Mouse (Mus musculus) lung, postnatal 36 days (tissue): ENCODE data around the gene Mfsd13b.
"Not testable (repeated sequence)": the region's sequence is repeated elsewhere in the genome, so short reads cannot be mapped to it uniquely, and the experiment has no call there.

ENCODE experiments used
- DNase-seq: peaks from one replicate; pipeline ENCODE4 v3.0.0; 2022; ENCODE audit warnings: mixed read lengths

Gene Mfsd13b

GRCm38 (mm10) chr7:120999021-120999530, 16.8 kb downstream of the Mfsd13b start:
- no peak for DNase-seq

- DNase-seq = no peak
Measured at GRCm38 (mm10) chr7:121000065-121000822, 17.9 kb downstream of the Mfsd13b start.

- no peak for DNase-seq
Measured at GRCm38 (mm10) chr7:121001879-121002278, 19.6 kb downstream of the Mfsd13b start.

- DNase-seq = no peak
Measured at GRCm38 (mm10) chr7:121002407-121002928, 20.2 kb downstream of the Mfsd13b start.

GRCm38 (mm10) chr7:121003793-121004418, 21.6 kb downstream of the Mfsd13b start:
- DNase-seq = peak; percentile 15

- no peak for DNase-seq
Measured at GRCm38 (mm10) chr7:121011794-121012689, 29.7 kb downstream of the Mfsd13b start.

GRCm38 (mm10) chr7:121014486-121014885, 32.2 kb downstream of the Mfsd13b start:
- DNase-seq = peak; percentile 6

- no peak for DNase-seq
Measured at GRCm38 (mm10) chr7:121018778-121019177, 36.5 kb downstream of the Mfsd13b start.

GRCm38 (mm10) chr7:121020277-121020676, 38.0 kb downstream of the Mfsd13b start:
- peak; percentile 34 for DNase-seq

GRCm38 (mm10) chr7:121025221-121026008, 43.1 kb downstream of the Mfsd13b start:
- DNase-seq = no peak

- no peak for DNase-seq
Measured at GRCm38 (mm10) chr7:121026300-121026699, 44.0 kb downstream of the Mfsd13b start.

GRCm38 (mm10) chr7:121029947-121030346, 47.6 kb downstream of the Mfsd13b start:
- DNase-seq = not testable (repeated sequence)

GRCm38 (mm10) chr7:121033856-121034652, 51.7 kb downstream of the Mfsd13b start, which contains the start of gene Mettl9:
TSS of gene Mettl9 (plus strand) at chr7:121034445.
- DNase-seq = peak; percentile 94

- DNase-seq = peak; percentile 41
Measured at GRCm38 (mm10) chr7:121034701-121035141, 52.4 kb downstream of the Mfsd13b start.

- DNase-seq = peak; percentile 41
Measured at GRCm38 (mm10) chr7:121035161-121035721, 52.9 kb downstream of the Mfsd13b start.

GRCm38 (mm10) chr7:121040595-121040994, 58.3 kb downstream of the Mfsd13b start:
- DNase-seq = no peak

- DNase-seq = no peak
Measured at GRCm38 (mm10) chr7:121041989-121042388, 59.7 kb downstream of the Mfsd13b start.

GRCm38 (mm10) chr7:121043004-121043403, 60.7 kb downstream of the Mfsd13b start:
- no peak for DNase-seq

- DNase-seq = no peak
Measured at GRCm38 (mm10) chr7:121043510-121043909, 61.2 kb downstream of the Mfsd13b start.

- no peak for DNase-seq
Measured at GRCm38 (mm10) chr7:121044251-121044650, 61.9 kb downstream of the Mfsd13b start.
